Mouse (Mus musculus) intestine, embryonic 15.5 days (tissue): ENCODE measurements at regions not wholly inside any gene's neighbourhood (a gene's known extent, or its start where the extent isn't known, plus 50 kb on each side); places are given as distances from the start of the nearest gene placed in this dataset.

Source experiments
- ATAC-seq: fragments of 200-750 bp; cut with Nextera tagmentation; 2 replicates; pipeline ENCODE4 v1.8.0; 2017; ENCODE audit warnings: moderate TSS enrichment, moderate library complexity
- H3K27ac ChIP-seq: fragments of 300-500 bp; sonication (generic); 2 replicates; pipeline ENCODE4 v1.5.1; 2015; ENCODE audit warnings: mild to moderate bottlenecking, inconsistent platforms
- H3K27me3 ChIP-seq: fragments of 300-500 bp; sonication (generic); replicated peaks from 2 replicates; pipeline ENCODE4 v1.6.1; 2015; ENCODE audit warnings: inconsistent platforms
- H3K36me3 ChIP-seq: fragments of 300-500 bp; sonication (generic); 2 replicates; pipeline ENCODE4 v1.6.1; 2015; ENCODE audit warnings: inconsistent platforms
- H3K4me1 ChIP-seq: fragments of 300-500 bp; sonication (generic); replicated peaks from 2 replicates; pipeline ENCODE4 v1.6.1; 2015; ENCODE audit warnings: inconsistent platforms
- H3K4me2 ChIP-seq: fragments of 300-500 bp; sonication (generic); replicated peaks from 2 replicates; pipeline ENCODE4 v1.6.1; 2015; ENCODE audit warnings: mild to moderate bottlenecking, inconsistent platforms
- H3K4me3 ChIP-seq: fragments of 300-500 bp; sonication (generic); replicated peaks from 2 replicates; pipeline ENCODE4 v1.5.1; 2015; ENCODE audit warnings: inconsistent platforms
- H3K9ac ChIP-seq: fragments of 300-500 bp; sonication (generic); 2 replicates; pipeline ENCODE4 v1.6.1; 2015; ENCODE audit warnings: inconsistent platforms
- H3K9me3 ChIP-seq: fragments of 300-500 bp; sonication (generic); 2 replicates; pipeline ENCODE4 v1.6.1; 2016; ENCODE audit warnings: inconsistent platforms
- WGBS: fragments of 180-500 bp; shearing (Covaris S2); methylation state at CpG from one replicate; pipeline ENCODE4 v1.1.7; 2015; 5-methylcytosine and 5-hydroxymethylcytosine counted together

- ATAC-seq = no peak
- 41% methylated on average over 2 of the region's 2 CpGs for WGBS
- H3K4me1 ChIP-seq = no peaks in the 10 kb centered on the region
- no peak overlapping the region for H3K27ac ChIP-seq
- no peaks in the 10 kb centered on the region for H3K9me3 ChIP-seq
- H3K4me2 ChIP-seq = no peak overlapping the region
- no peak overlapping the region for H3K4me3 ChIP-seq
- no peaks in the 10 kb centered on the region for H3K27me3 ChIP-seq
- H3K9ac ChIP-seq = no peak overlapping the region
- H3K36me3 ChIP-seq = no peaks in the 10 kb centered on the region
Measured at GRCm38 (mm10) chr3:35222251-35222650, 531.7 kb upstream of the Atp11b start.

GRCm38 (mm10) chr3:35225051-35225701 is 528.7 kb upstream of the Atp11b start:
- Histone ChIP-seq H3K9ac (no peak overlapping the region), H3K4me3 (no peak overlapping the region)

GRCm38 (mm10) chr3:35225774-35226365 is 528.0 kb upstream of the Atp11b start:
- 42% methylated on average over 3 of the region's 3 CpGs for WGBS
- peak overlapping the region; percentile 29; the same call in 1 of the 2 replicates for H3K4me2 ChIP-seq

More at GRCm38 (mm10) chr3:35225051-35225701, 528.7 kb upstream of the Atp11b start:
- H3K9me3 ChIP-seq = no peaks in the 10 kb centered on the region
- no peaks in the 10 kb centered on the region for H3K36me3 ChIP-seq
- peak overlapping the region; percentile 29 for H3K4me2 ChIP-seq
- no peak overlapping the region for H3K27ac ChIP-seq
- peak; percentile 84 for ATAC-seq
- H3K4me1 ChIP-seq = no peaks in the 10 kb centered on the region
- 17% methylated on average over 12 of the region's 12 CpGs for WGBS
- no peaks in the 10 kb centered on the region for H3K27me3 ChIP-seq

GRCm38 (mm10) chr3:35231158-35231928 is 522.6 kb upstream of the Atp11b start:
- no peak overlapping the region for H3K4me2 ChIP-seq
- no peak overlapping the region for H3K27ac ChIP-seq
- H3K4me3 ChIP-seq = no peak overlapping the region
- H3K27me3 ChIP-seq = no peaks in the 10 kb centered on the region
- no peak for ATAC-seq
- 78% methylated on average over 10 of the region's 10 CpGs for WGBS
- no peaks in the 10 kb centered on the region for H3K9me3 ChIP-seq
- no peaks in the 10 kb centered on the region for H3K4me1 ChIP-seq
- H3K36me3 ChIP-seq = no peaks in the 10 kb centered on the region
- H3K9ac ChIP-seq = no peak overlapping the region

More at GRCm38 (mm10) chr3:35225774-35226365, 528.0 kb upstream of the Atp11b start:
- Histone ChIP-seq H3K9me3 (no peaks in the 10 kb centered on the region), H3K4me3 (no peak overlapping the region), H3K27ac (no peak overlapping the region), H3K27me3 (no peaks in the 10 kb centered on the region), H3K36me3 (no peaks in the 10 kb centered on the region), H3K4me1 (no peaks in the 10 kb centered on the region), H3K9ac (no peak overlapping the region)
- peak; percentile 63; the same call in 1 of the 2 replicates for ATAC-seq

GRCm38 (mm10) chr3:35232487-35232886 is 521.4 kb upstream of the Atp11b start:
- no peak for ATAC-seq
- Histone ChIP-seq H3K27ac (no peak overlapping the region), H3K4me3 (no peak overlapping the region), H3K4me1 (no peaks in the 10 kb centered on the region), H3K9ac (no peak overlapping the region), H3K4me2 (no peak overlapping the region), H3K9me3 (no peaks in the 10 kb centered on the region), H3K27me3 (no peaks in the 10 kb centered on the region), H3K36me3 (no peaks in the 10 kb centered on the region)
- WGBS = 50% methylated on average over 1 of the region's 1 CpGs

- Histone ChIP-seq H3K9ac (no peak overlapping the region), H3K27me3 (no peaks in the 10 kb centered on the region), H3K4me1 (no peaks in the 10 kb centered on the region), H3K4me3 (no peak overlapping the region), H3K9me3 (no peaks in the 10 kb centered on the region), H3K4me2 (no peak overlapping the region), H3K27ac (no peak overlapping the region), H3K36me3 (no peaks in the 10 kb centered on the region)
- 70% methylated on average over 3 of the region's 3 CpGs for WGBS
- no peak for ATAC-seq
Measured at GRCm38 (mm10) chr3:35235066-35235465, 518.8 kb upstream of the Atp11b start.

- 41% methylated on average over 5 of the region's 5 CpGs for WGBS
- ATAC-seq = no peak
- no peaks in the 10 kb centered on the region for H3K4me1 ChIP-seq
Measured at GRCm38 (mm10) chr3:35235772-35236171, 518.1 kb upstream of the Atp11b start.

GRCm38 (mm10) chr3:35237342-35237741 is 516.6 kb upstream of the Atp11b start:
- Histone ChIP-seq H3K9ac (no peak overlapping the region), H3K36me3 (no peaks in the 10 kb centered on the region), H3K4me1 (no peaks in the 10 kb centered on the region), H3K27ac (no peak overlapping the region), H3K9me3 (no peaks in the 10 kb centered on the region), H3K4me2 (no peak overlapping the region), H3K27me3 (no peaks in the 10 kb centered on the region), H3K4me3 (no peak overlapping the region)
- no peak for ATAC-seq
- WGBS = 69% methylated on average over 6 of the region's 6 CpGs

More at GRCm38 (mm10) chr3:35235772-35236171, 518.1 kb upstream of the Atp11b start:
- H3K4me2 ChIP-seq = no peak overlapping the region
- H3K27ac ChIP-seq = no peak overlapping the region
- no peaks in the 10 kb centered on the region for H3K36me3 ChIP-seq
- no peak overlapping the region for H3K9ac ChIP-seq
- H3K9me3 ChIP-seq = no peaks in the 10 kb centered on the region
- H3K4me3 ChIP-seq = no peak overlapping the region
- no peaks in the 10 kb centered on the region for H3K27me3 ChIP-seq

GRCm38 (mm10) chr3:35242349-35242748 is 511.6 kb upstream of the Atp11b start:
- no peaks in the 10 kb centered on the region for H3K9me3 ChIP-seq
- H3K4me2 ChIP-seq = no peak overlapping the region
- no peak overlapping the region for H3K9ac ChIP-seq
- no peaks in the 10 kb centered on the region for H3K36me3 ChIP-seq
- H3K27me3 ChIP-seq = no peaks in the 10 kb centered on the region
- no peak overlapping the region for H3K4me3 ChIP-seq
- no peak overlapping the region for H3K27ac ChIP-seq
- ATAC-seq = no peak
- H3K4me1 ChIP-seq = no peaks in the 10 kb centered on the region
- 45% methylated on average over 6 of the region's 6 CpGs for WGBS

- WGBS = 80% methylated on average over 10 of the region's 10 CpGs
- H3K9ac ChIP-seq = no peak overlapping the region
- no peak overlapping the region for H3K27ac ChIP-seq
- H3K27me3 ChIP-seq = no peaks in the 10 kb centered on the region
- no peak overlapping the region for H3K4me3 ChIP-seq
- no peak for ATAC-seq
- no peaks in the 10 kb centered on the region for H3K4me1 ChIP-seq
- H3K36me3 ChIP-seq = no peaks in the 10 kb centered on the region
- H3K4me2 ChIP-seq = no peak overlapping the region
- no peaks in the 10 kb centered on the region for H3K9me3 ChIP-seq
Measured at GRCm38 (mm10) chr3:35242871-35243529, 510.9 kb upstream of the Atp11b start.

- H3K9me3 ChIP-seq = no peaks in the 10 kb centered on the region
- no peak overlapping the region for H3K4me2 ChIP-seq
- WGBS = 42% methylated on average over 8 of the region's 8 CpGs
- no peak overlapping the region for H3K4me3 ChIP-seq
- no peaks in the 10 kb centered on the region for H3K36me3 ChIP-seq
- H3K27ac ChIP-seq = no peak overlapping the region
- H3K27me3 ChIP-seq = no peaks in the 10 kb centered on the region
- H3K9ac ChIP-seq = no peak overlapping the region
- ATAC-seq = no peak
- no peaks in the 10 kb centered on the region for H3K4me1 ChIP-seq
Measured at GRCm38 (mm10) chr3:35245003-35245402, 508.9 kb upstream of the Atp11b start.

GRCm38 (mm10) chr3:35245946-35246665 is 507.8 kb upstream of the Atp11b start:
- Histone ChIP-seq H3K9me3 (no peaks in the 10 kb centered on the region), H3K36me3 (no peaks in the 10 kb centered on the region), H3K4me3 (no peak overlapping the region), H3K27me3 (no peaks in the 10 kb centered on the region), H3K4me1 (no peaks in the 10 kb centered on the region), H3K9ac (no peak overlapping the region), H3K4me2 (no peak overlapping the region), H3K27ac (no peak overlapping the region)
- ATAC-seq = no peak
- WGBS = 73% methylated on average over 10 of the region's 10 CpGs
